Mouse (Mus musculus): ENCODE data around the gene Ntf5. TPM values are rescaled to one million over a fixed set of nuclear protein-coding genes. Genes with fewer than 3 reads are reported as not detected.

The Ntf5 gene
- polyA plus RNA-seq, 1 experiment from 2014 or later: 0.13 TPM

DNA sequence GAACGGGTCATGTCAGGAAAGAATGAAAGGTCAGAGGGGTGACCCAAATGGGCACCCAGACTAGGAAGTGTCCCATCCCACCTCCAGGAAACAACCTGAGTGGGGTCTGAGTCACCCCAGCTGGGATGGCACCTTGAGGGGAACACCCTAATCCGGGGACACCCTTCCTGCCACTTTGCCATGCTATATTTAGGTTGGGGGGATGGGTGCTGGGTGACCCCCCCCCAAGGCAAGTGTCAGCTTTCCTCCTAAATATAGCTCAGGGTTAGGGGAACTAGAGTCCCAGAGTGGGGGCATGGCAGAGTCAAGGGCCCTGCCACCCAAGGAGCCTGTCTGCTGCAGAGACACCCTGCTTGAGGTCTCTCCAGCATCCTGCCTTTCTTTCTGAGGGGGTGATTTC, 1.1 kb upstream of the Ntf5 start:
- no peak overlapping the region for H3K4me3 ChIP-seq (replicated peaks; ENCODE audit: low read length)
- no peak overlapping the region for H3K9ac ChIP-seq
- H3K9me3 ChIP-seq (ENCODE audit: control insufficient read depth, low read length): no peaks in the 10 kb centered on the region
- no peak for DNase-seq (ENCODE audit: low spot score)
- H3K4me1 ChIP-seq (replicated peaks; ENCODE audit: control insufficient read depth, insufficient read depth, low read length): peaks cover 10% of the 10 kb centered on the region
- ATAC-seq (ENCODE audit: low FRiP score): no peak
- H3K27ac ChIP-seq: no peak overlapping the region
- H3K4me2 ChIP-seq (replicated peaks): no peak overlapping the region
- WGBS: 93% methylated on average over 2 of the region's 2 CpGs
- peaks cover 99% of the 10 kb centered on the region for H3K27me3 ChIP-seq (ENCODE audit: control insufficient read depth, insufficient read depth, low read length)
- no peaks in the 10 kb centered on the region for H3K36me3 ChIP-seq (replicated peaks; ENCODE audit: control insufficient read depth, insufficient read depth)

DNA sequence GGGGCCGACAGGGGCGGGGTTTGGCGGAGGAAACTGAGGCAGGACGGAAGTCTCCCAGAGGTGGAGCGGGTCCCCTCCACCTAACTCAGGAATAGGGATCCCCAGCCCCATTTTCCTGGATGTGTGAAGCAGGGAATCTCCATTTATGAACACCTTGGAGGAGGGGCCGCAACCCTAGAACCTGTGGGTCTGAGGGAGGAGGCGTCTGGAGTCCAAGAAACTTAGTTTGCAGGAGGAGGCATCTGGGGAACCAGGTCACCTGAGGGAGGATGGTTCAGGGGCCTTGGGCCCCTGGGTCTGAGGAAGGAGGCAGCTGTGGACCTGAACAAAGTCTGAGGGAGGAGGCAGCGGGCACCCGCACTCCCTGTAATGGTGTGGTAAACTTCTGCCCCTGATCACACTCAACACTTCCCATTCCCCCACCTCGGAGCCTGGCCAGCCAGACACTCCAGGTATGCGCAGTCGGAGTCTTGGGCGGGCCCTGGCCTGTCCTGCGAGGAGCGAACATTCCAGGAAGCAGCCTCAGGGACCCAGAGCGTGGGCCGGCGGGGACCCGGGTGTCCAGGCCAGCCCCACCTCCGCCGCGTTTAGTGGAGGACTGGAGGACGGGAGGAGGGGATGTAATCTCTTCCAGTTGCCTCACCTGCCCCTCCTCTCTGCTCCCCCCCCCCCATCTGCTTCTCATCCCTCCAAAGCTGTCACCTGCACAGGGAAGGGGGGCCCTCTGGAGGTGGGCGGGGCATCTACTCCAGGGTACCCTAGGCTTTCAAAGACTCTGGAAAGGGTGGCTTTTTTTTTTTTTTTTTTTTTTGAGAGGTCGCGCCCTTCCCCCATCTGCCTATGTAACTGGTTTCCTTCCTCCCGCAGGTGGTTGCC, 607 bp downstream of the Ntf5 start:
- no peaks in the 10 kb centered on the region for H3K9me3 ChIP-seq (ENCODE audit: control insufficient read depth, low read length)
- 3% methylated on average over 27 of the region's 27 CpGs for WGBS
- no peak for ATAC-seq (ENCODE audit: low FRiP score)

DNA sequence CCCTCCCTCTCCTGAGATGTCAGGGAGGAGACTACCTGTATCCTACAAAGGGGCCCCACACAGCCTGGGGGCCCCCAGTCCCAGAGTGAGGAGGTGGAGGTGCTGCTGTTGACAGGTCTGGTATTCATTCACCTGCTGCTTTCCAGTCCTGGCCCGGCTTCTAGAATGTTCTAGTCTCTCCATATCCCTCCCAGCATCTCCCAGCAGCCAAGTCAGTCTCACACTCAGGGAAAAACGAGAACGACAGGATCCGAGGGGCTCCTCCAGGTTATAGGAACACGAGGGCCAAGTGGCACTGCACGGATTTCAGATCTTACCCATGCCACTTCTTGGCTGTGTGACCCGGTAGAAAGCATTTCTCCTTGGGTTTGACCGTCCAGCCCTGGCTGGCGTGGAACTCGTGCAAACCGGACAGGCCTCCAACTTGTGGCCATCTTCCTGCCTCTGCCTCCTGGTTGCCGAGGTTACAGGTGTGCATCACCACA, 1.3 kb downstream of the Ntf5 start:
- 47% methylated on average over 12 of the region's 12 CpGs for WGBS
- Histone ChIP-seq H3K27ac (no peak overlapping the region), H3K4me3 (replicated peaks; ENCODE audit: low read length) (no peak overlapping the region), H3K27me3 (ENCODE audit: control insufficient read depth, insufficient read depth, low read length) (peaks cover 99% of the 10 kb centered on the region), H3K4me2 (replicated peaks) (no peak overlapping the region), H3K36me3 (replicated peaks; ENCODE audit: control insufficient read depth, insufficient read depth) (no peaks in the 10 kb centered on the region), H3K4me1 (replicated peaks; ENCODE audit: control insufficient read depth, insufficient read depth, low read length) (peaks cover 10% of the 10 kb centered on the region), H3K9ac (no peak overlapping the region), H3K9me3 (ENCODE audit: control insufficient read depth, low read length) (no peaks in the 10 kb centered on the region)
- ATAC-seq (ENCODE audit: low FRiP score) (no peak), DNase-seq (ENCODE audit: low spot score) (no peak)

More for the DNA sequence above, 607 bp downstream of the Ntf5 start:
- Histone ChIP-seq H3K36me3 (replicated peaks; ENCODE audit: control insufficient read depth, insufficient read depth) (no peaks in the 10 kb centered on the region), H3K27ac (no peak overlapping the region), H3K27me3 (ENCODE audit: control insufficient read depth, insufficient read depth, low read length) (peaks cover 99% of the 10 kb centered on the region), H3K4me3 (replicated peaks; ENCODE audit: low read length) (peak overlapping the region; percentile 41), H3K9ac (peak overlapping the region; percentile 54), H3K4me1 (replicated peaks; ENCODE audit: control insufficient read depth, insufficient read depth, low read length) (peaks cover 10% of the 10 kb centered on the region), H3K4me2 (replicated peaks) (peak overlapping the region; percentile 69)
- no peak for DNase-seq (ENCODE audit: low spot score)

DNA sequence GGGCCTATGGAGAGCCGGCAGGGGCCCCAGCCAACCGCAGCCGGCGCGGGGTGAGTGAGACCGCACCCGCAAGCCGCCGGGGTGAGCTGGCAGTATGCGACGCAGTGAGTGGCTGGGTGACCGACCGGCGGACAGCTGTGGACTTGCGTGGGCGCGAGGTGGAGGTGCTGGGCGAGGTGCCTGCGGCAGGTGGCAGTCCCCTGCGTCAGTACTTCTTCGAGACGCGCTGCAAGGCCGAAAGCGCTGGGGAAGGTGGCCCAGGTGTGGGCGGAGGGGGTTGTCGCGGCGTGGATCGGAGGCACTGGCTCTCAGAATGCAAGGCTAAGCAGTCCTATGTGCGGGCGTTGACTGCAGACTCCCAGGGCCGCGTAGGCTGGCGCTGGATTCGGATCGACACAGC, 2.1 kb downstream of the Ntf5 start:
- H3K4me2 ChIP-seq (replicated peaks): peak overlapping the region; percentile 10; the same call in 1 of the 2 replicates
- H3K9me3 ChIP-seq (ENCODE audit: control insufficient read depth, low read length): no peaks in the 10 kb centered on the region
- ATAC-seq (ENCODE audit: low FRiP score): no peak
- no peak overlapping the region for H3K27ac ChIP-seq
- 10% methylated on average over 37 of the region's 37 CpGs for WGBS
- peaks cover 6% of the 10 kb centered on the region; the same call in 1 of the 2 replicates for H3K36me3 ChIP-seq (replicated peaks; ENCODE audit: control insufficient read depth, insufficient read depth)
- no peak overlapping the region for H3K4me3 ChIP-seq (replicated peaks; ENCODE audit: low read length)
- H3K27me3 ChIP-seq (ENCODE audit: control insufficient read depth, insufficient read depth, low read length): peaks cover 99% of the 10 kb centered on the region
- peaks cover 10% of the 10 kb centered on the region for H3K4me1 ChIP-seq (replicated peaks; ENCODE audit: control insufficient read depth, insufficient read depth, low read length)
- no peak for DNase-seq (ENCODE audit: low spot score)
- H3K9ac ChIP-seq: no peak overlapping the region

DNA sequence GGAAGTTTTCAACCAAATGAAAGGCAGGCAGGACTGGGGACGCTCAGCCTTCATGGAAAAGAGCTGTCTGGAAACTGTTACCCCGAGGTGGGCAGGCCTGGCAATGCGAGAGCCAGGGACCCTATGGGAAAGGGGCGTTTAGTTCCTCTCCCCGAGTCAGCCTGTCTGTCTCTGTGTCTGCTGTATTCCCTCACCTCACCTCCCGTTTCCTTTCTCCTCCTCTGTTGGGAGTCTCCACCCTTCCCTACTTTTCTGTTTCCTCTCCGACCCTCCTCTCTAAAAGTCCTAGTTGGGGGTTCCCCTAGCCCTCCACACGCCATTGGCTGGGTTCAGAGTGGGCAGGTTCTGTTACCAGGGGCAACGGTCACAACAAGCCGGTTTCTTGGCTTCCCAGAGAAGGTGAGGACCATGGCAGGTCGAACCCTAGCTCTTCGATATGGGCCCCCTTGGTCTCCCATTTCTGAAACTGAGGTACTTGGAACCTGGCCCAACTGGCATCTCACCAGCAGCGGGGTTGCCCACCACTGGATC, 4.5 kb downstream of the Ntf5 start:
- peaks cover 87% of the 10 kb centered on the region for H3K27me3 ChIP-seq (ENCODE audit: control insufficient read depth, insufficient read depth, low read length)
- WGBS: 12% methylated on average over 13 of the region's 13 CpGs
- ATAC-seq (ENCODE audit: low FRiP score) (no peak), DNase-seq (ENCODE audit: low spot score) (no peak)
- peaks cover 10% of the 10 kb centered on the region for H3K4me1 ChIP-seq (replicated peaks; ENCODE audit: control insufficient read depth, insufficient read depth, low read length)
- no peaks in the 10 kb centered on the region for H3K9me3 ChIP-seq (ENCODE audit: control insufficient read depth, low read length)
- no peak overlapping the region for H3K4me3 ChIP-seq (replicated peaks; ENCODE audit: low read length)
- no peak overlapping the region for H3K4me2 ChIP-seq (replicated peaks)
- no peak overlapping the region for H3K27ac ChIP-seq
- peaks cover 30% of the 10 kb centered on the region for H3K36me3 ChIP-seq (replicated peaks; ENCODE audit: control insufficient read depth, insufficient read depth)
- no peak overlapping the region for H3K9ac ChIP-seq

DNA sequence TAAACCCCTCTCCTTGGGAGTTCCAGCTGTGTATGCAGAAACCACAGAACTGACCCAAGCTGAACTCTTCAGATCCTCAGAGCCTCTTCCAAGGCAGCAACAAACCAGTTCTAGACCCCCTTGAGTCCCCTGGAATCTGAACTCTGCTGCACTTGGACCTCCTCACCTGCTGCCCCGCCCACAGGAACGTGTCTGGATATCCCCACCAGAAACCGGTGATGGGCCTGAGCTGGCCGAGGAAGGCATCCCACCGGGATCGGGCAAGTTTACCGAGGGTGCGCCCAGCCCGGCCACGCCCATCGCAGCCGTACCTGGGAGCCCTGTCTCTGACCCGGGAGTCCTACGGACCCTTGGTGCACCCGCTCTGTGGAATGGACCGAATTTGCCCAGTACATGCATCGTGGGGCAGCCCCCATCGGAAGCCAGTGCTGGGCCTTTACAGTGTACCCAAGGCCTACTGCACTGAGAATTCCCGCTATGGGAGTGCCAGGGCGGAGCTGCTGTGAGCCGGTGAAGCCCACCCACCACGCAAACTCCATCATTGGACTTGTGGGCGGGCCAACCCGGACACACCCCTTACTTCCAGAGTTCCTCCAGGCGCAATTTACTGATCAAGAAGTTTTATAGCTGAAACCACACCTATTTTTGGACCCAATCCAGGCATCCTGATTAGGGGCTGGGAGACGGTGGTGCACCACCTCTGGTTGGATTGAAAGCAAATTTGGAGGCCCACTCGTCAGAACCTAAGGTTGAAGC, 6.5 kb downstream of the Ntf5 start:
- H3K27ac ChIP-seq: no peak overlapping the region
- H3K9me3 ChIP-seq (ENCODE audit: control insufficient read depth, low read length): no peaks in the 10 kb centered on the region
- WGBS: 12% methylated on average over 27 of the region's 27 CpGs
- H3K4me1 ChIP-seq (replicated peaks; ENCODE audit: control insufficient read depth, insufficient read depth, low read length): no peaks in the 10 kb centered on the region
- no peak overlapping the region for H3K4me3 ChIP-seq (replicated peaks; ENCODE audit: low read length)
- peaks cover 67% of the 10 kb centered on the region for H3K27me3 ChIP-seq (ENCODE audit: control insufficient read depth, insufficient read depth, low read length)
- DNase-seq (ENCODE audit: low spot score): no peak
- H3K36me3 ChIP-seq (replicated peaks; ENCODE audit: control insufficient read depth, insufficient read depth): peaks cover 50% of the 10 kb centered on the region
- no peak for ATAC-seq (ENCODE audit: low FRiP score)
- no peak overlapping the region for H3K4me2 ChIP-seq (replicated peaks)
- no peak overlapping the region for H3K9ac ChIP-seq

DNA sequence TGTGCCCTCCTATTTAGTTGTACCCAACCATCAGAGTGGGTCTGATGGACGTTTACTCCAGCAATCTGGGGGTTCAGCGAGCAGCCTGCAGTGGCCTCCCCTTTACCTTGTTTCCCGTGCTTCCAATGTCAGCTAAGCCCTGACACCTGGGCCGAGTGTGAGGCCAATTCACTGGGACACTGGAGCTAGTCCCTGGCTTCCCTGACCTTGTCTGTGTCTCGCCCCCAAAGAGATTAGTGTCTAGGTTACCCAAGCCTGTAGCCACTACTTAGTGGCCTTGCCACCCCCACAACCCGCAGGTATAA, 7.1 kb downstream of the Ntf5 start, which contains the start of gene Lhb:
Gene Lhb (plus strand): TSS at position 206 of the 305 bp plus-strand sequence.
- WGBS: 59% methylated on average over 6 of the region's 6 CpGs
- Histone ChIP-seq H3K9ac (no peak within 1 kb of the TSS), H3K36me3 (replicated peaks; ENCODE audit: control insufficient read depth, insufficient read depth) (peaks cover 55% of the 10 kb centered on the region), H3K4me2 (replicated peaks) (no peak within 1 kb of the TSS), H3K9me3 (ENCODE audit: control insufficient read depth, low read length) (no peaks in the 10 kb centered on the region), H3K4me3 (replicated peaks; ENCODE audit: low read length) (no peak within 1 kb of the TSS), H3K27ac (no peak within 1 kb of the TSS), H3K27me3 (ENCODE audit: control insufficient read depth, insufficient read depth, low read length) (peaks cover 61% of the 10 kb centered on the region), H3K4me1 (replicated peaks; ENCODE audit: control insufficient read depth, insufficient read depth, low read length) (no peaks in the 10 kb centered on the region)
- no peak for ATAC-seq (ENCODE audit: low FRiP score)
- no peak for DNase-seq (ENCODE audit: low spot score)

DNA sequence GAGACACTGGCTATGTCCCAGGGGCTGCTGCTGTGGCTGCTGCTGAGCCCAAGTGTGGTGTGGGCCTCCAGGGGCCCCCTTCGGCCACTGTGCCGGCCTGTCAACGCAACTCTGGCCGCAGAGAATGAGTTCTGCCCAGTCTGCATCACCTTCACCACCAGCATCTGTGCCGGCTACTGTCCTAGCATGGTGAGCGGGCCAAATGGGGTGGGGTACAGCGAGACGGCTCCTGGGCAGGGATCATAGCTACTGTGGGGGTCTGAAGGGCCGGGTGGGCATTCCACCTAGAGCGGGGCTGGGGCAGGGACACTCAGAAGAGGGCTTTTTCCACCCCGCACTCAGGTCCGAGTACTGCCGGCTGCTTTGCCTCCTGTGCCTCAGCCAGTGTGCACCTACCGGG, 7.7 kb downstream of the Ntf5 start:
- WGBS: 91% methylated on average over 14 of the region's 14 CpGs
- no peak overlapping the region for H3K4me2 ChIP-seq (replicated peaks)
- H3K27ac ChIP-seq: no peak overlapping the region
- no peak overlapping the region for H3K9ac ChIP-seq
- peaks cover 61% of the 10 kb centered on the region for H3K36me3 ChIP-seq (replicated peaks; ENCODE audit: control insufficient read depth, insufficient read depth)
- no peaks in the 10 kb centered on the region for H3K4me1 ChIP-seq (replicated peaks; ENCODE audit: control insufficient read depth, insufficient read depth, low read length)
- H3K4me3 ChIP-seq (replicated peaks; ENCODE audit: low read length): no peak overlapping the region
- no peak for DNase-seq (ENCODE audit: low spot score)
- H3K27me3 ChIP-seq (ENCODE audit: control insufficient read depth, insufficient read depth, low read length): peaks cover 55% of the 10 kb centered on the region
- ATAC-seq (ENCODE audit: low FRiP score): no peak
- H3K9me3 ChIP-seq (ENCODE audit: control insufficient read depth, low read length): no peaks in the 10 kb centered on the region

DNA sequence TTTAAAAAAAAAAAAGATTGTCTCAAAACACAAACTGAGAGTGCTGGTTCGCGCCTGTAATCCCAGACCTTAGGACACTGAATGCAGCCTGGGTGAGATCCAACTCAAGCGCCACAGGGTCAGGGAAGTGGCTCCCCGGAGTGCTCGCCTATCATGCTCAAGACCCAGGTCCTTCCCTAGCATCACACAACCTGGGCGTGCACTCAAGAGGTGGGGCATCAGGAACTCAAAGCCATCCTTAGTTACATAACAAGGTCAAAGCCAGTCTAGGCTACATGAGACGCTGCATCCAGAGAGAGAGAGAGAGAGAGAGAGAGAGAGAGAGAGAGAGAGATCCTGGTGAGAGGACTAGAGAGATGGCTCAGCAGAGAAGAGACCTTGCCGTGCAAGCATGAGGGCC, 13.1 kb downstream of the Ntf5 start:
- H3K9me3 ChIP-seq (ENCODE audit: control insufficient read depth, low read length): no peaks in the 10 kb centered on the region
- peaks cover 97% of the 10 kb centered on the region for H3K36me3 ChIP-seq (replicated peaks; ENCODE audit: control insufficient read depth, insufficient read depth)
- no peak overlapping the region for H3K4me2 ChIP-seq (replicated peaks)
- no peaks in the 10 kb centered on the region for H3K4me1 ChIP-seq (replicated peaks; ENCODE audit: control insufficient read depth, insufficient read depth, low read length)
- WGBS: 94% methylated on average over 8 of the region's 8 CpGs
- no peak for DNase-seq (ENCODE audit: low spot score)
- no peak overlapping the region for H3K4me3 ChIP-seq (replicated peaks; ENCODE audit: low read length)
- no peak for ATAC-seq (ENCODE audit: low FRiP score)
- no peak overlapping the region for H3K27ac ChIP-seq
- H3K9ac ChIP-seq: no peak overlapping the region
- 0 out of 2 replicates have a peak, but pooled peaks cover 2% of the 10 kb centered on the region for H3K27me3 ChIP-seq (ENCODE audit: control insufficient read depth, insufficient read depth, low read length)
